Mouse (Mus musculus) testis, adult 2 months (tissue): ENCODE measurements around the gene Arl6ip1.

ENCODE experiments used
- CTCF ChIP-seq: fragments of 200-500 bp; IDR thresholded peaks from 2 replicates; pipeline ENCODE4 v1.5.1; 2012; ENCODE audit warnings: low read depth, mild to moderate bottlenecking, inconsistent platforms, low read length, moderate library complexity; ENCODE audit not compliant: control insufficient read depth, insufficient read depth, insufficient replicate concordance
- POLR2A ChIP-seq: fragments of 200-500 bp; IDR thresholded peaks from 2 replicates; pipeline ENCODE4 v1.6.1; 2012; ENCODE audit warnings: low read depth, mild to moderate bottlenecking, inconsistent platforms, low read length, moderate library complexity; ENCODE audit not compliant: control insufficient read depth

DNA sequence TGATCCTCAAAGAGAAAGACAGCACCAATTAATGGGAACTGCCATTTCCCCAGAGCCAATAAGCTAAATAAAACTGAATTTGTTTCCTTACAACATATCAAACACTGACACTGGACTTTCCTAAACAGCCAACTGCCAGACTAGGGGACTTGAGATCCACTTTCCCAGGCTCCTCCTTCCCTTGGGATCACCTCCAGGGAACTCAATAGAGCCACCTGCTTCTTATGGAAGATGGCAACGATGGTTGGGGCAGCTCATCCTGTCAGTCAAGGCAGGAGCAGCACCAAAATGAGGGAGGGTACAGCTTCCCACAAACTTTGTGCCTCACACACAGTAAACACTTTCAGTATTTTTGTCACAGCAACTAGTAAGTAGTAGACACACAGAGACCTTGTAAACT, 21.8 kb downstream of the Arl6ip1 start:
- no peak for TF ChIP-seq CTCF
- no peak for TF ChIP-seq POLR2A
